Mouse (Mus musculus) brain, embryonic 14.5 days (tissue): ENCODE data around the gene Epo.

Experiments used
- CTCF ChIP-seq: fragments of 200-500 bp; IDR thresholded peaks from 2 replicates; pipeline ENCODE4 v1.5.1; 2012; ENCODE audit warnings: inconsistent platforms, mild to moderate bottlenecking, moderate library complexity, borderline replicate concordance; ENCODE audit not compliant: insufficient read depth, insufficient read length; ENCODE audit errors: extremely low read depth
- POLR2A ChIP-seq: fragments of 200-500 bp; IDR thresholded peaks from 2 replicates; pipeline ENCODE4 v1.6.1; 2012; ENCODE audit warnings: mild to moderate bottlenecking, inconsistent platforms, borderline replicate concordance; ENCODE audit not compliant: poor library complexity, insufficient read depth, insufficient read length, severe bottlenecking; ENCODE audit errors: extremely low read depth

DNA sequence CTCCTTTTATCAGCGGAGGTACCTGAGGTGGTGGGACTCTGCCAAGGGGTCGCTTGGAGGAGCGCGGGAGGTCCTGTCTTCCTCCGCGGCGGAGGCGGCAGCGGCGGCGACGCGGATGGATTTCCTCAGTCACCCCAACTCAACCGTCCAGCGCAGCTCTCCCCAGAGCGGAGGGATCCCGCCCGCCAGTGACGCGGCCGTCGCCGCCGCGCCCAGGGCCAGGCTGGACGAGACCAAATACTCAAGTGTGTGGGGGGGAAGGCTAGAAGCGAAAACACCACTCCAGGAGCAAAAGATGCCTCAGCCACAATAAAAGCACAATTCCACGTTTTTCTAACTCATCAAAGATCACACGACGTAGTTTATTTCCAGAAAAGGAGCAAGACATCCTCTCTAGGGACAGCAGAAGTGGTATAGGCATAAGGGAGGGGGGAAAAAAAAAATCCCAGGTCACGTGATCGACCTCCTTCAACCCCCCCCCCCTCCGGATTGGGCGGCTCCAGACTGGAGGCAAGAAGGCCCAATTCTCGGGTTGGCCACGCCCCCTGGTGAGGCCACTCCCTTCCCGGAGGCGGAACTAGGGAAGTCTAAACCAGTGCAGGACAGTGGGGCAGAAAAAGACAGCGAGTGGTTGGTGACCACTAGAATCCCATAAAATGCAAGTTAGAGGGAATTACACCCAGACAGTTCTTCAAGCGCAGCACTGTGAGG lies at the start of gene Epo, which contains the start of gene Gnb2:
- TF ChIP-seq CTCF: no peak
- TF ChIP-seq POLR2A: peak; percentile 72
